Mouse (Mus musculus): ENCODE measurements around the gene Polr2g. TPM values are rescaled to one million over a fixed set of nuclear protein-coding genes. Genes with fewer than 3 reads are reported as not detected.

Gene Polr2g
- polyA plus RNA-seq, 2 experiments, result 140 to 153 TPM

- Histone ChIP-seq H3K36me3 (ENCODE audit: control insufficient read depth, insufficient read depth, low read length) (peaks cover 33% of the 10 kb centered on the region), H3K4me3 (replicated peaks; ENCODE audit: low read length) (peak within 1 kb of the TSS; percentile 58), H3K4me2 (replicated peaks; ENCODE audit: low read depth, low read length, severe bottlenecking) (peak within 1 kb of the TSS; percentile 70), H3K4me1 (ENCODE audit: control insufficient read depth, insufficient read depth, low read length) (peaks cover 12% of the 10 kb centered on the region), H3K27me3 (ENCODE audit: control insufficient read depth, insufficient read depth, low read length) (no peaks in the 10 kb centered on the region), H3K27ac (replicated peaks; ENCODE audit: low read depth, low read length) (peak within 1 kb of the TSS; percentile 80), H3K9ac (ENCODE audit: low read depth, low read length, severe bottlenecking) (peak within 1 kb of the TSS; percentile 51), H3K9me3 (ENCODE audit: control insufficient read depth, low read length) (no peaks in the 10 kb centered on the region)
- peak; percentile 45; the same call in 1 of the 2 replicates for TF ChIP-seq POLR2A (IDR thresholded peaks at IDR 0.05; ENCODE audit: borderline replicate concordance, extremely low read depth, insufficient read depth, insufficient read length)
- peak; percentile 99 for DNase-seq (ENCODE audit: low spot score)
- WGBS, result under 1% methylated on average over 29 of the region's 30 CpGs
- ATAC-seq (ENCODE audit: low FRiP score, low read depth), result peak; percentile 98
Observed at GRCm38 (mm10) chr19:8802130-8802821, 3.9 kb upstream of the Polr2g start, which contains the start of gene Zbtb3. Zbtb3 (plus strand) TSS chr19:8802555.

- Histone ChIP-seq H3K27ac (replicated peaks; ENCODE audit: low read depth, low read length) (no peak overlapping the region), H3K27me3 (ENCODE audit: control insufficient read depth, insufficient read depth, low read length) (no peaks in the 10 kb centered on the region), H3K36me3 (ENCODE audit: control insufficient read depth, insufficient read depth, low read length) (peaks cover 25% of the 10 kb centered on the region), H3K9ac (ENCODE audit: low read depth, low read length, severe bottlenecking) (peak overlapping the region; percentile 79; the same call in 1 of the 2 replicates), H3K4me2 (replicated peaks; ENCODE audit: low read depth, low read length, severe bottlenecking) (peak overlapping the region; percentile 57; the same call in 1 of the 2 replicates), H3K9me3 (ENCODE audit: control insufficient read depth, low read length) (no peaks in the 10 kb centered on the region), H3K4me3 (replicated peaks; ENCODE audit: low read length) (peak overlapping the region; percentile 81), H3K4me1 (ENCODE audit: control insufficient read depth, insufficient read depth, low read length) (peaks cover 12% of the 10 kb centered on the region)
- TF ChIP-seq POLR2A (IDR thresholded peaks at IDR 0.05; ENCODE audit: borderline replicate concordance, extremely low read depth, insufficient read depth, insufficient read length), result no peak
- no peak for ATAC-seq (ENCODE audit: low FRiP score, low read depth)
- DNase-seq (ENCODE audit: low spot score), result no peak
Observed at GRCm38 (mm10) chr19:8798947-8799315, 554 bp upstream of the Polr2g start.

- Histone ChIP-seq H3K27me3 (ENCODE audit: control insufficient read depth, insufficient read depth, low read length) (no peaks in the 10 kb centered on the region), H3K36me3 (ENCODE audit: control insufficient read depth, insufficient read depth, low read length) (peaks cover 33% of the 10 kb centered on the region), H3K27ac (replicated peaks; ENCODE audit: low read depth, low read length) (no peak overlapping the region), H3K4me2 (replicated peaks; ENCODE audit: low read depth, low read length, severe bottlenecking) (no peak overlapping the region), H3K4me1 (ENCODE audit: control insufficient read depth, insufficient read depth, low read length) (0 out of 2 replicates have a peak, but pooled peaks cover 4% of the 10 kb centered on the region), H3K4me3 (replicated peaks; ENCODE audit: low read length) (no peak overlapping the region), H3K9me3 (ENCODE audit: control insufficient read depth, low read length) (no peaks in the 10 kb centered on the region), H3K9ac (ENCODE audit: low read depth, low read length, severe bottlenecking) (no peak overlapping the region)
- 82% methylated on average over 7 of the region's 7 CpGs for WGBS
- TF ChIP-seq POLR2A (IDR thresholded peaks at IDR 0.05; ENCODE audit: borderline replicate concordance, extremely low read depth, insufficient read depth, insufficient read length), result no peak
- ATAC-seq (ENCODE audit: low FRiP score, low read depth), result no peak
- DNase-seq (ENCODE audit: low spot score), result no peak
Observed at GRCm38 (mm10) chr19:8790171-8790570, 8.2 kb downstream of the Polr2g start.

- 0 out of 2 replicates have a peak, but pooled peaks cover 5% of the 10 kb centered on the region for H3K4me1 ChIP-seq (ENCODE audit: control insufficient read depth, insufficient read depth, low read length)
- H3K4me3 ChIP-seq (replicated peaks; ENCODE audit: low read length), result no peak overlapping the region
- H3K36me3 ChIP-seq (ENCODE audit: control insufficient read depth, insufficient read depth, low read length), result peaks cover 23% of the 10 kb centered on the region
- no peak for TF ChIP-seq POLR2A (IDR thresholded peaks at IDR 0.05; ENCODE audit: borderline replicate concordance, extremely low read depth, insufficient read depth, insufficient read length)
- no peak for DNase-seq (ENCODE audit: low spot score)
- no peak overlapping the region for H3K9ac ChIP-seq (ENCODE audit: low read depth, low read length, severe bottlenecking)
- no peak overlapping the region for H3K27ac ChIP-seq (replicated peaks; ENCODE audit: low read depth, low read length)
- H3K9me3 ChIP-seq (ENCODE audit: control insufficient read depth, low read length), result no peaks in the 10 kb centered on the region
- H3K27me3 ChIP-seq (ENCODE audit: control insufficient read depth, insufficient read depth, low read length), result no peaks in the 10 kb centered on the region
- 62% methylated on average over 1 of the region's 1 CpGs for WGBS
- no peak overlapping the region for H3K4me2 ChIP-seq (replicated peaks; ENCODE audit: low read depth, low read length, severe bottlenecking)
- no peak for ATAC-seq (ENCODE audit: low FRiP score, low read depth)
Observed at GRCm38 (mm10) chr19:8789171-8789570, 9.2 kb downstream of the Polr2g start.

- Histone ChIP-seq H3K4me1 (ENCODE audit: control insufficient read depth, insufficient read depth, low read length) (0 out of 2 replicates have a peak, but pooled peaks cover 5% of the 10 kb centered on the region), H3K4me3 (replicated peaks; ENCODE audit: low read length) (no peak overlapping the region), H3K36me3 (ENCODE audit: control insufficient read depth, insufficient read depth, low read length) (peaks cover 21% of the 10 kb centered on the region), H3K4me2 (replicated peaks; ENCODE audit: low read depth, low read length, severe bottlenecking) (no peak overlapping the region), H3K27ac (replicated peaks; ENCODE audit: low read depth, low read length) (no peak overlapping the region), H3K27me3 (ENCODE audit: control insufficient read depth, insufficient read depth, low read length) (no peaks in the 10 kb centered on the region), H3K9me3 (ENCODE audit: control insufficient read depth, low read length) (no peaks in the 10 kb centered on the region), H3K9ac (ENCODE audit: low read depth, low read length, severe bottlenecking) (no peak overlapping the region)
- DNase-seq (ENCODE audit: low spot score) (no peak), ATAC-seq (ENCODE audit: low FRiP score, low read depth) (no peak)
- no peak for TF ChIP-seq POLR2A (IDR thresholded peaks at IDR 0.05; ENCODE audit: borderline replicate concordance, extremely low read depth, insufficient read depth, insufficient read length)
- 27% methylated on average over 3 of the region's 3 CpGs for WGBS
Observed at GRCm38 (mm10) chr19:8788521-8788920, 9.9 kb downstream of the Polr2g start.
